Mouse (Mus musculus) cerebellum, postnatal 10 days (tissue): ENCODE measurements around the gene Cntn4.

Source experiments
- DNase-seq, 2 experiments: peaks; one replicate each; pipeline ENCODE4 v3.0.0; 2021; ENCODE audit warnings: mixed read lengths in 2 of 2

Cntn4 gene

GRCm38 (mm10) chr6:106097856-106098255 is 420.4 kb downstream of the Cntn4 start:
- DNase-seq = no peak

- DNase-seq = peak; percentile 67 to 70
These were observed 441.1 kb downstream of the Cntn4 start for GRCm38 (mm10) chr6:106118523-106119081.

- no peak for DNase-seq
These were observed 476.1 kb downstream of the Cntn4 start for GRCm38 (mm10) chr6:106153530-106153929.

- no peak for DNase-seq
These were observed 477.9 kb downstream of the Cntn4 start for GRCm38 (mm10) chr6:106155362-106155761.

- DNase-seq = peak; percentile 75 to 79
These were observed 500.1 kb downstream of the Cntn4 start for GRCm38 (mm10) chr6:106177546-106177945.

GRCm38 (mm10) chr6:106181596-106181995 is 504.1 kb downstream of the Cntn4 start:
- no peak for DNase-seq

- DNase-seq = no peak
These were observed 523.5 kb downstream of the Cntn4 start for GRCm38 (mm10) chr6:106200974-106201373.

- peak; percentile 34 to 45 for DNase-seq
These were observed 529.9 kb downstream of the Cntn4 start for GRCm38 (mm10) chr6:106207401-106207800.

- DNase-seq = no peak
These were observed 535.6 kb downstream of the Cntn4 start for GRCm38 (mm10) chr6:106213071-106213470.

GRCm38 (mm10) chr6:106237046-106237948 is 559.8 kb downstream of the Cntn4 start:
- DNase-seq = peak; percentile 3 to 8

- DNase-seq = no peak
These were observed 564.1 kb downstream of the Cntn4 start for GRCm38 (mm10) chr6:106241553-106241952.

- DNase-seq = peak; percentile 69 to 71
These were observed 585.9 kb downstream of the Cntn4 start for GRCm38 (mm10) chr6:106263396-106263795.

GRCm38 (mm10) chr6:106265487-106265886 is 588.0 kb downstream of the Cntn4 start:
- DNase-seq = no peak

GRCm38 (mm10) chr6:106266304-106266703 is 588.8 kb downstream of the Cntn4 start:
- no peak for DNase-seq

GRCm38 (mm10) chr6:106268723-106269122 is 591.3 kb downstream of the Cntn4 start:
- DNase-seq = no peak

GRCm38 (mm10) chr6:106277139-106277538 is 599.7 kb downstream of the Cntn4 start:
- DNase-seq = no peak

GRCm38 (mm10) chr6:106281621-106282020 is 604.2 kb downstream of the Cntn4 start:
- DNase-seq = no peak

GRCm38 (mm10) chr6:106283815-106284214 is 606.4 kb downstream of the Cntn4 start:
- DNase-seq = no peak

- peak; percentile 4 to 16 for DNase-seq
These were observed 622.0 kb downstream of the Cntn4 start for GRCm38 (mm10) chr6:106299451-106299850.

GRCm38 (mm10) chr6:106300179-106300578 is 622.7 kb downstream of the Cntn4 start:
- peak; percentile 39 to 48 for DNase-seq

GRCm38 (mm10) chr6:106302435-106302834 is 625.0 kb downstream of the Cntn4 start:
- DNase-seq = no peak

- peak; percentile 10 to 20 for DNase-seq
These were observed 651.5 kb downstream of the Cntn4 start for GRCm38 (mm10) chr6:106328987-106329386.

GRCm38 (mm10) chr6:106329636-106330035 is 652.2 kb downstream of the Cntn4 start:
- peak; percentile 50 to 53 for DNase-seq

- DNase-seq = no peak
These were observed 655.0 kb downstream of the Cntn4 start for GRCm38 (mm10) chr6:106332466-106332865.
